Mouse (Mus musculus): ENCODE results near the gene Sept4.

Sept4 gene

GRCm38 (mm10) chr11:87568255-87568953 is at the start of gene Sept4:
TSS of gene Sept4 (plus strand) at chr11:87568903.
- no peak for DNase-seq

- DNase-seq = peak; percentile 60
These were observed 49.4 kb upstream of the Sept4 start for GRCm38 (mm10) chr11:87519260-87519659.

GRCm38 (mm10) chr11:87523466-87523865 is 45.2 kb upstream of the Sept4 start:
- DNase-seq = no peak

GRCm38 (mm10) chr11:87523967-87524366 is 44.7 kb upstream of the Sept4 start:
- no peak for DNase-seq

- DNase-seq = no peak
These were observed 43.9 kb upstream of the Sept4 start for GRCm38 (mm10) chr11:87524780-87525179.

GRCm38 (mm10) chr11:87527364-87527763 is 41.3 kb upstream of the Sept4 start:
- DNase-seq = no peak

GRCm38 (mm10) chr11:87527990-87528389 is 40.7 kb upstream of the Sept4 start:
- DNase-seq = no peak

- DNase-seq = no peak
These were observed 37.0 kb upstream of the Sept4 start for GRCm38 (mm10) chr11:87531695-87532094.

- no peak for DNase-seq
These were observed 26.4 kb upstream of the Sept4 start for GRCm38 (mm10) chr11:87542285-87542684.

- DNase-seq = peak; percentile 6
These were observed 25.8 kb upstream of the Sept4 start for GRCm38 (mm10) chr11:87542906-87543305.

GRCm38 (mm10) chr11:87553342-87553741 is 15.4 kb upstream of the Sept4 start:
- DNase-seq = no peak

- DNase-seq = no peak
These were observed 14.3 kb upstream of the Sept4 start for GRCm38 (mm10) chr11:87554386-87554785.

- no peak for DNase-seq
These were observed 13.5 kb upstream of the Sept4 start for GRCm38 (mm10) chr11:87555106-87555703.

GRCm38 (mm10) chr11:87561208-87561607 is 7.5 kb upstream of the Sept4 start:
- no peak for DNase-seq

- DNase-seq = no peak
These were observed 2.2 kb upstream of the Sept4 start, which contains the start of gene Gm11492 for GRCm38 (mm10) chr11:87566501-87566900. TSS of gene Gm11492 (plus strand) at chr11:87566653.

GRCm38 (mm10) chr11:87570743-87571142 is 2.0 kb downstream of the Sept4 start:
- DNase-seq = no peak

- no peak for DNase-seq
These were observed 2.8 kb downstream of the Sept4 start for GRCm38 (mm10) chr11:87571361-87571950.

GRCm38 (mm10) chr11:87573751-87574150 is 5.0 kb downstream of the Sept4 start:
- DNase-seq = no peak

- no peak for DNase-seq
These were observed 5.9 kb downstream of the Sept4 start for GRCm38 (mm10) chr11:87574520-87575180.

GRCm38 (mm10) chr11:87577601-87578248 is 9.0 kb downstream of the Sept4 start:
- no peak for DNase-seq

GRCm38 (mm10) chr11:87578249-87578962 is 9.7 kb downstream of the Sept4 start:
- peak; percentile 76 for DNase-seq

- DNase-seq = peak; percentile 14
These were observed 10.4 kb downstream of the Sept4 start for GRCm38 (mm10) chr11:87578963-87579601.

Measured in thymus, postnatal 14 days (tissue).